Mouse (Mus musculus): ENCODE measurements around the gene Tmc6. TPM values are rescaled to one million over a fixed set of nuclear protein-coding genes. Genes with fewer than 3 reads are reported as not detected.

Tmc6 gene
- polyA plus RNA-seq, 1 experiment, result 56.0 TPM

- Histone ChIP-seq H3K4me1 (ENCODE audit: control insufficient read depth, insufficient read depth, low read length) (no peaks in the 10 kb centered on the region), H3K4me3 (replicated peaks; ENCODE audit: extremely low read depth, low read depth, low read length) (no peak overlapping the region)
- TF ChIP-seq CTCF (IDR thresholded peaks at IDR 0.05; ENCODE audit: insufficient read depth, low read length) (no peak), POLR2A (IDR thresholded peaks at IDR 0.05; ENCODE audit: borderline replicate concordance, extremely low read depth, low read depth, low read length) (no peak)
- 83% methylated on average over 4 of the region's 4 CpGs for WGBS
- DNase-seq, result no peak
Measured at GRCm38 (mm10) chr11:117748628-117749027, 33.4 kb downstream of the Tmc6 start.

- DNase-seq, result no peak
- TF ChIP-seq POLR2A (IDR thresholded peaks at IDR 0.05; ENCODE audit: borderline replicate concordance, extremely low read depth, low read depth, low read length) (no peak), CTCF (IDR thresholded peaks at IDR 0.05; ENCODE audit: insufficient read depth, low read length) (no peak)
- H3K4me1 ChIP-seq (ENCODE audit: control insufficient read depth, insufficient read depth, low read length), result no peaks in the 10 kb centered on the region
- H3K4me3 ChIP-seq (replicated peaks; ENCODE audit: extremely low read depth, low read depth, low read length), result no peak overlapping the region
- 69% methylated on average over 4 of the region's 4 CpGs for WGBS
Measured at GRCm38 (mm10) chr11:117743454-117744030, 38.5 kb downstream of the Tmc6 start.

DNA sequence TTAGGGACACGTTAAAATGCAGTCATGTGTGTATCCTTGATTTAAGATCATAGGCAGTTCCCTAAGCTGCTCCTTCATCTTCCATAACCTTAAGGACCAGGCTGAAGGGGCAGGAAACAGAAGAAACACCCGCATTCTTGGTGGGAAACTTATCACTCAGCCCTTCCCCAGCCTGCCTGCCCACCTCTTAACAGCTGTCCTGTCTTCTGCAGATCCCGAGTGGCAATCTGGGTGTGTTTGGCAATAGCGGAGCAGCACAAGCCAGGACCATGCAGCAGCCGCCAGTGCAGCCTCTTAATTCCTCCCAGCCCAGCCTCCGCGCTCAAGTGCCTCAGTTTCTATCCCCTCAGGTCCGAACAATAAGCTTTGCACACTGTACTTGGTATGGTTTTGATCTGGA lies 39.3 kb downstream of the Tmc6 start:
- no peak for TF ChIP-seq POLR2A (IDR thresholded peaks at IDR 0.05; ENCODE audit: borderline replicate concordance, extremely low read depth, low read depth, low read length)
- TF ChIP-seq CTCF (IDR thresholded peaks at IDR 0.05; ENCODE audit: insufficient read depth, low read length), result no peak
- H3K4me3 ChIP-seq (replicated peaks; ENCODE audit: extremely low read depth, low read depth, low read length), result no peak overlapping the region
- 74% methylated on average over 8 of the region's 8 CpGs for WGBS
- H3K4me1 ChIP-seq (ENCODE audit: control insufficient read depth, insufficient read depth, low read length), result no peaks in the 10 kb centered on the region
- DNase-seq, result no peak

DNA sequence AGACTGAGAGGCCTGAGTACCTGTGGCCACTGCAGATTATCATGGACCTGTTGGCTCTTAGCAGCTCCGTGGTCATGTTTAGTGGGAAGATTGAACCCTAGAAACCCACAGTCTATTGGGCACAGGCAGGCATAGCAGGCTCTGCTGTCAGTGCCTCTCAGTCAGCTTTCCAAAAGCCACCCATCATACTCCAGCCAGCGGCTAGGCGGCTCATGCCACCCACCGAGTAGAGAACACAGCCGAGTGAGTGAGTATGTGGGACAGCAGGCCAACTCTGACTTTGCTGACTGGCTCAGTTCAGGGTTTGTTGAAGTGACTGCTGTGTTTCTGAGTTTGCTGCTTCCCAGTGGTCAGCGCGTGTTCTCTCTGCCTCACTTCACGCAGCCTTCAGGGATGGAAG lies 39.8 kb downstream of the Tmc6 start:
- Histone ChIP-seq H3K4me3 (replicated peaks; ENCODE audit: extremely low read depth, low read depth, low read length) (no peak overlapping the region), H3K4me1 (ENCODE audit: control insufficient read depth, insufficient read depth, low read length) (no peaks in the 10 kb centered on the region)
- WGBS, result 73% methylated on average over 8 of the region's 8 CpGs
- no peak for TF ChIP-seq POLR2A (IDR thresholded peaks at IDR 0.05; ENCODE audit: borderline replicate concordance, extremely low read depth, low read depth, low read length)
- no peak for TF ChIP-seq CTCF (IDR thresholded peaks at IDR 0.05; ENCODE audit: insufficient read depth, low read length)
- no peak for DNase-seq

DNA sequence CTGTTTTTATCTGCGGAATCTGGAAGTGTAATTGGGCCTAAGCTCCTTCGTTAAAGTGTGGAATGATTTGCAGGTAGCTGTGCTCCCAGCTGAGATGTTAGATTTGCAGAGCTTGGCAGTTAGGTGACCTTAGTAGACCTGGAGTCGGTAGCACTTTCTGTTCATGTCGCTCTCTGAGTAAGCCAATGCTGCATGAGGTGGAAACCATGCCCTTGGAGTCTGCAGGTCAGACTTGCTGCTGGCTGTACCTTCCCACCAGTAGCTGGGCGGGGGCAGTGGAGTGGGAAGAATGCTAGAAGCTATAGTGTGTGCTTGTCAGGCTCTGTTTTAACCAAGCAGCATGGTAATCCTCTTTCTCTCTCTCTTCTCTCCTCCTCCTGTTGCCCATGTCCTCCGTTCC lies 40.9 kb downstream of the Tmc6 start:
- 93% methylated on average over 6 of the region's 6 CpGs for WGBS
- no peaks in the 10 kb centered on the region for H3K4me1 ChIP-seq (ENCODE audit: control insufficient read depth, insufficient read depth, low read length)
- DNase-seq, result no peak
- TF ChIP-seq POLR2A (IDR thresholded peaks at IDR 0.05; ENCODE audit: borderline replicate concordance, extremely low read depth, low read depth, low read length) (no peak), CTCF (IDR thresholded peaks at IDR 0.05; ENCODE audit: insufficient read depth, low read length) (no peak)
- H3K4me3 ChIP-seq (replicated peaks; ENCODE audit: extremely low read depth, low read depth, low read length), result no peak overlapping the region

DNA sequence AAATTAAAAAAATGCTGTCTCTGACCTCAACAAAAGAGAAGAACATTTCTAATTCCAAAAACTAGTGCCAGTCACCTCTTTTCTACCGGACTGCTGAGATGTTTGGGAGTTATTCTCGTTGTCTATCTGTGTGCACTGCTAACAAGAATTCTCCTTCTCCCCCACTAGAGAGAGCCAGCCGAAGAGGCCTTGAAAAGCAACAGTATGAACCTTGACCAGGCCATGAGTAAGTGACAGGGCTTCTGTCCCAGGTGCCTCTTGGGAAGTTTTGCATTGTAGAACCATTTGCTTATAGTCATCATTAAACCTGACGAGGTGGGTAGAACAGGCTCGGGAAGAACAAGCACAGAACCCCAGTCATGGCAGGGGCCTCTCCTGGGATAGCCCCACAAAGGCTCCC lies 43.9 kb downstream of the Tmc6 start:
- 86% methylated on average over 5 of the region's 5 CpGs for WGBS
- H3K4me3 ChIP-seq (replicated peaks; ENCODE audit: extremely low read depth, low read depth, low read length), result no peak overlapping the region
- DNase-seq, result no peak
- no peaks in the 10 kb centered on the region for H3K4me1 ChIP-seq (ENCODE audit: control insufficient read depth, insufficient read depth, low read length)
- TF ChIP-seq POLR2A (IDR thresholded peaks at IDR 0.05; ENCODE audit: borderline replicate concordance, extremely low read depth, low read depth, low read length) (no peak), CTCF (IDR thresholded peaks at IDR 0.05; ENCODE audit: insufficient read depth, low read length) (no peak)

DNA sequence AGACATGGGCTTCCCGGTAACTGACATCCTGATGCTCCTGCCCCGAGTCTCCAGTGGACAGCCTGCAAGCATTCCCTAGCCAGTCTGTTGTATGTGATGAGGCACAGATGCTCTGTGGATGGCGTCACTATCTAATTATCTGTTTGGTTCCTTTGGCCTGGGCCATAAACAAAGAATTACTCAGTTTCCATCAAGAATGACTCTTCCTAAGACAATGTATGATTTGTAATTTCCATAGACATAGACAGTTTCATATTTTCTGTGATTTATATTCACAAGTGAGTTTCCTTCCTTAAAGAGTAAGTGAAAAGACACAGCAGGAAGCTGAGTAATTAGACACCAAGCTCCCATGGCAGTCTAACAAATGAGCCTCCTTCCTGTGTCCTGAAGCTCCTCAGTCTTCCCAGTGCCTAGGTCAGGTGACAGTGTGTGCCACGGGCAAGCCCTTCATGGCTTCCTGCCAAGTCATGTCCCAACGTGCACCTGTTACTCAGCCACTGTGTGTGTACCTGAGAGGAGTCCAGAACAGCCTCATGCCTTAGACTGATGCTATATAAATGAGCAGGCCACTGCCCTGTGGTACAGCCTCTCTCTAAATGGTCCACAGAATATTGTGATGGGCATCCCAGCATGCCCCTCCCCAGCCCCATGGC lies 45.8 kb downstream of the Tmc6 start:
- TF ChIP-seq POLR2A (IDR thresholded peaks at IDR 0.05; ENCODE audit: borderline replicate concordance, extremely low read depth, low read depth, low read length) (no peak), CTCF (IDR thresholded peaks at IDR 0.05; ENCODE audit: insufficient read depth, low read length) (no peak)
- no peak for DNase-seq
- no peak overlapping the region for H3K4me3 ChIP-seq (replicated peaks; ENCODE audit: extremely low read depth, low read depth, low read length)
- H3K4me1 ChIP-seq (ENCODE audit: control insufficient read depth, insufficient read depth, low read length), result no peaks in the 10 kb centered on the region
- 35% methylated on average over 5 of the region's 5 CpGs for WGBS

GRCm38 (mm10) chr11:117731470-117731869 lies 50.5 kb downstream of the Tmc6 start:
- Histone ChIP-seq H3K4me3 (replicated peaks; ENCODE audit: extremely low read depth, low read depth, low read length) (no peak overlapping the region), H3K4me1 (ENCODE audit: control insufficient read depth, insufficient read depth, low read length) (peaks cover 3% of the 10 kb centered on the region; the same call in 1 of the 2 replicates)
- WGBS, result 86% methylated on average over 7 of the region's 7 CpGs
- no peak for DNase-seq
- TF ChIP-seq POLR2A (IDR thresholded peaks at IDR 0.05; ENCODE audit: borderline replicate concordance, extremely low read depth, low read depth, low read length), result no peak
- TF ChIP-seq CTCF (IDR thresholded peaks at IDR 0.05; ENCODE audit: insufficient read depth, low read length), result no peak

- no peak for DNase-seq
- Histone ChIP-seq H3K4me1 (ENCODE audit: control insufficient read depth, insufficient read depth, low read length) (peaks cover 3% of the 10 kb centered on the region; the same call in 1 of the 2 replicates), H3K4me3 (replicated peaks; ENCODE audit: extremely low read depth, low read depth, low read length) (no peak overlapping the region)
- TF ChIP-seq CTCF (IDR thresholded peaks at IDR 0.05; ENCODE audit: insufficient read depth, low read length), result no peak
- no peak for TF ChIP-seq POLR2A (IDR thresholded peaks at IDR 0.05; ENCODE audit: borderline replicate concordance, extremely low read depth, low read depth, low read length)
- 77% methylated on average over 4 of the region's 4 CpGs for WGBS
Measured at GRCm38 (mm10) chr11:117730490-117730838, 51.5 kb downstream of the Tmc6 start.
